Mouse (Mus musculus): ENCODE results near the gene Surf1.

The Surf1 gene

GRCm38 (mm10) chr2:26921784-26922183, 5.5 kb upstream of the Surf1 start:
- no peak for DNase-seq (ENCODE audit: low spot score)

GRCm38 (mm10) chr2:26920190-26920855, 4.0 kb upstream of the Surf1 start:
- no peak for DNase-seq (ENCODE audit: low spot score)

DNA sequence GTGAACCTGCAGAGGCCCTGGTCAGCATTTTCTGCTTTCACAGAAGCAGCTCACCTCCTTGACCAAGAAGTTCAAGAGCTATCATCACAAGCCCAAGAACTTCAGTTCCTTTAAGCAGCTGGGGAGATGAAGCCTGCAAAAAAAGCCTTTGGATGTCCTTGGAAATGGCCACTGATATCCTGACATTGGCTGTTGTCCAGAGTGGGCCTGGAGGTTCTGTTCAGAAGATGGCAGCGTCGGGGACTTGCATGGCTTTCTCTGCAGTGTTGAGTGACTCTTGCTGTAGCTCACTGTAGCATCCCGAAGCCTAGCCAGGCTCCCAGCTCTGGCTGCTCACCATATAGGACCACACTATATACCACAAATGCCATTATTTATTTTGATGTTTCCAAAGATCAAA, 3.4 kb upstream of the Surf1 start:
- no peak for DNase-seq (ENCODE audit: low spot score)

- no peak for DNase-seq (ENCODE audit: low spot score)
Observed at GRCm38 (mm10) chr2:26916738-26917137, 408 bp upstream of the Surf1 start.

DNA sequence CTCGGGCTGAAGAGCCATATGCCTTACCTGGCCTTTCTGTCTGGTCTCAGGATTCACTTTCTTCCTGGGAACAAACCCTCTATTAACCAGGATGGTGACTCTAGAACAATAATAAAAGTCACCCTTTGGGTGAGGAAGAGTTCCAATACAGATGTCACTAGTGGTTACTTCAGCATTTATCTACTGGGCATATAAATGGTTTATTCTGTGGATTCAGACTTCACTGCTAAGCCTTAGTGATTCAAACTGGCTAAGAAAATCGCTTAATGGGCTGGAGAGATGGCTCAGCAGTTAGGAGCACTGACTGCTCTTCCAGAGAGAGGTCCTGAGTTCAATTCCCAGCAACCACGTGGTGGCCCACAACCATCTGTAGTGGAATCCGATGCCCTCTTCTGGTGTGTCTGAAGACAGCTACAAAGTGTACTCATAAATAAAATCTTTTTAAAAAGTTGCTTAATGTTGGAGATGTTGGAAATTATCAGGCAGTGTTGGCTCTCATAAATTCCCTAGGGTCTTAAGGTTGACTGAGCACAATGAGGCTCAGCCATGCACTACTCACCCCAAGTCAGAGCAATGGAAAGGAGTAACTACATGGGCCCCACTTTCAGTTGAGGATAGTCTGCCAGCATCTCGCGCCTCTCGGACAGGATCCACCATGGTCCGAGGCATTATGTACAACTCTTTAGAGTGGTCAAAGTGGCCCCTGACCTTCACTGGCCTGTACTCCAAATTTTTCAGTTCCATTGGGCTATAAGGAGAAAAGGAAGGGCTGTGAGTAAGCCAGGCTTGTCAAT, 2.0 kb downstream of the Surf1 start:
- no peak for DNase-seq (ENCODE audit: low spot score)

- DNase-seq (ENCODE audit: low spot score): no peak
Observed at GRCm38 (mm10) chr2:26913416-26914147, 2.7 kb downstream of the Surf1 start.

GRCm38 (mm10) chr2:26912253-26912770, 4.0 kb downstream of the Surf1 start:
- DNase-seq (ENCODE audit: low spot score): no peak

DNA sequence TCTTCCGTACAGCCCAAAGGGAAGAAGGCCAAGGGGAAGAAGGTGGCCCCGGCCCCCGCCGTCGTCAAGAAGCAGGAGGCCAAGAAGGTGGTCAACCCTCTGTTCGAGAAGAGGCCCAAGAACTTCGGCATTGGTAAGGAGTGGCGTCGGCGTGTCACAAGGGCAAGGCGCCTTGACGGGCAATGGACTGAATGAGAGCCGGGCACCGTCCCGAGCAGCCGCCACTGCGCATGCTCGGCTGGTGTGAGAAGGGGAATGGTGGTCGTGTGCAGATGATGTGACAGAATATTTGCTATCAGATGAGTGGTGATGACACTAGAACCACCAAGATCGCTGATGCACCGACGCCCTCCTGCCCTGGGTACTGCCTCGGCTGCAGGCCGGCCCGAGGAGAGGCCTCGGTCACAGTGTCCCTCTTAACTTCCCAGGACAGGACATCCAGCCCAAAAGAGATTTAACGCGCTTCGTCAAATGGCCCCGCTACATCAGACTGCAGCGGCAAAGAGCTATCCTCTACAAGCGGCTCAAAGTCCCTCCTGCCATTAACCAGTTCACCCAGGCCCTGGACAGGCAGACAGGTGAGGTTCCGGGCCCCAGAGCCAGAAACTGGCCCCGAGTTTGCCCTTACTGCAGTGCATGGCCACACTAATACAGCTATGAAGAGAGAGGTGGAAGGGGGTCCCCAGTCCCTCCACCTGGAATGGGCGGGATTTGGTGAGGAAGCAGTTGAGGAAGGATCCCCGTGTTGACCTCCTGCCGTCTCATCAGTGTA, 5.2 kb downstream of the Surf1 start:
- DNase-seq (ENCODE audit: low spot score): no peak

GRCm38 (mm10) chr2:26910124-26910993, 6.0 kb downstream of the Surf1 start, which contains the start of the genes Med22 and Rpl7a:
Gene Med22, minus strand, starts transcription at chr2:26910677.
Gene Rpl7a, plus strand, starts transcription at chr2:26910764.
- DNase-seq (ENCODE audit: low spot score): peak; percentile 99

DNA sequence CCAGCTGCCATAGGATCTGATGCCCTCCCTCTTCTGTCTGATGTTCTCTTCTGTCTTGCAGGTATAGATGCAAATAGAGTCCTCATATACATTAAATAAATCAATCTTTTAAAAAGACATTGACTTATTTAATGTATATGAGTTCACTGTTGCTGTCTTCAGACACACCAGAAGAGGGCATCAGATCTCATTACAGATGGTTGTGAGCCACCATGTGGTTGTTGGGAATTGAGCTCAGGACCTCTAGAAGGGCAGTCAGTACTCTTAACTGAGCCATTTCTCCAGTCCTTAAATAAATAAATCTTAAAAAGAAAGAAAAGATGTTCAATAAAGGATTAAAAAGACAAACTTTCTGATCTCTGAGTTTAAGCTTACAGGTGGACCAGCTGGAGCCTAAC, 6.9 kb downstream of the Surf1 start:
- no peak for DNase-seq (ENCODE audit: low spot score)

- DNase-seq (ENCODE audit: low spot score): no peak
Observed at GRCm38 (mm10) chr2:26908710-26909386, 7.5 kb downstream of the Surf1 start.

- no peak for DNase-seq (ENCODE audit: low spot score)
Observed at GRCm38 (mm10) chr2:26907109-26907508, 9.2 kb downstream of the Surf1 start.

GRCm38 (mm10) chr2:26906431-26906830, 9.9 kb downstream of the Surf1 start:
- no peak for DNase-seq (ENCODE audit: low spot score)

DNA sequence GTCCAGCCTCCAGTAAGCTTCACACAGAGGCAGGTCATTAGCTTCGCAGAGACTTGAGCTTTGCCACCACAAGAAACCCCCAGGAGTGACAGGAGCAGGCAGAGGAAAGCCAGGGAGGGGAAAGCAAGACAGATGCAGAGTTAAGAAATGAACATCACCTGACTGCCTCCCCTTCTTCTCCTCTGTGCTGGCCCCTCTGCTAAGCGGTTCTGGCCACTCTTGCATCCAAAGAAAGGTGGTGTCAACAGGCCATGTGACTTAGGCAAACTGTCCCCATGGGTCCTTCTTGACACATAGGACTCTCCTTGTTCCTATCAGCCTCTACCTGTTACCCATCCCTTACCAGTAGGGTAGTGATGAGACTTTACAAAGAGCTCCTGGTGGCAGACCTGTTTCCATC, 10.4 kb downstream of the Surf1 start:
- no peak for DNase-seq (ENCODE audit: low spot score)

DNA sequence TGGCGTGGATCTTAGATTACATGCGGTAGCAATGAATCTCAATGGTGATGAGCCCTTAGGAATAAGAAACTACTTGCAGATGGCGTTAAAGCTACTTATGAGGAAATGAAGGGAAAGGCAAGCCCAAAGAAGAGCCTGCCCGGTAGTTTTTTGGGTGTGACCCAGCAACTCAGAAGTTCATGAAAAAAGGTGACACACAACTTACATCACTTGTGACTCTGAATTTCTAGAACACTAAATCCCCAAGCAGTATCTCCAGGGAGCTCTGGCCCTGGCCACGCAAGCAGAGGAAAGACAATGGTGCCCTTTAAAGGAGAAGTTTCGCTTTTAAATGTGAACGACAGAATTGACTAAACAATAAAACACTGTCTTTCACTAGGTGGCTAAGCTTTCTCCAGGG, 13.0 kb downstream of the Surf1 start:
- DNase-seq (ENCODE audit: low spot score): no peak

DNA sequence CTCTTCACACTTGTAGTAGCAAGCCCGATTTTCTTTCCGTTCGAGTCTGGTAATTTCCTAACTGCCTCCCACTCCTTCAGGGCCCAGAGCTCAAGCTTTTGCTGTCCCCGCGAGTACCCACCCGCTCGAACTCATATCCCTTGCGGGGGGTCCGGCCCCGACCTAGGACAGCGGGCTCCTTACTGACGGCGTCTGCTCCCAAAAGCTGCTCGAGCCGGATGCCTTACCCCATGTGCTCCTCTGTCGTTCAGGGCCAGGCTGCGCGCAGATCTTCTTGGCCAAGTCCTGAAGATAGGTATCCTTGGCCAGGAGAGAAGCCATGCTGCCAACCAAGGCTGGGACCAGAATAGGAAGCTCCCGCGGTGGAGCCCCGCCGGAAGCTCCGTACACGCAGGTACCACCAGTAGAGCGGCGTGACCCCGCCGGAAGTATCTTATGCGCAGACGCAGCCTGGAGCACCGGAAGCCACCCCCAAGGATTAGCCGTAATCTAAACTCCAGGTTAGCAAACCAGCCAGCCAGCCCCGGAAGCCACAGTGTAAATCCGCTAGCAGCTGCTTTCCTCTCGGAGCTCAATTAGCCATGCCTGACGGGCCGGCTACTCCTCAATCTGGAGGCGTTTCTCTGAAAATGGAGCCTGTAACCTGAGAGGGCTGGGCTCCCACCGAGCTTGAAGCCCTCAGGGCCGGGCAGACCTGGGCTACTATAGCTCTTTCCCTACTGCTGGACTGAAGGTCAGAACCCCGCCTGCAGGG, 13.7 kb downstream of the Surf1 start, which contains the start of gene Surf6:
Gene Surf6, minus strand, starts transcription at position 413 of the 754 bp plus-strand sequence.
- peak; percentile 79 for DNase-seq (ENCODE audit: low spot score)

GRCm38 (mm10) chr2:26901834-26902400, 14.4 kb downstream of the Surf1 start:
- DNase-seq (ENCODE audit: low spot score): no peak

DNA sequence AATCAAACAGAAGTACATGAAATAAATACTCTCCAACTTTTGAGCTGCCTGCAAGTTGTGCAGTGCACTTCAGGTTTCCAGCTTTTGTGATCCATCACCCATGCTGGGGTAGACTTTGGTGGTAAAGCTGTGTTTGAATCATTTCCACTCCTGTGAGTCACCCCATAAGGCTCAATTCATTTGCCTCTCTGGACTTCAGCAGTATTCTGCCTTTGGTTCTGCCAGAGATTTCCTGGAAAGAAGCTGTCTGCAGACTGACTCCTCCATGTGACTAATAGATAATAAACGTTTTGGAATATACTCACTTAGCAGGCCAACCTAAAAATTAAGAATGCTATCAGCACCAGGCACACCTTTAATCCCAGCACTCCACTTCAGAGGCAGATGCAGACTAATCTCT, 15.6 kb downstream of the Surf1 start:
- no peak for DNase-seq (ENCODE audit: low spot score)

- no peak for DNase-seq (ENCODE audit: low spot score)
Observed at GRCm38 (mm10) chr2:26895898-26896297, 20.4 kb downstream of the Surf1 start.

All from ovary, postnatal 10 days (tissue).